Mouse (Mus musculus) liver, embryonic 14.5 days (tissue): ENCODE measurements around the gene Dmgdh. TPM values are rescaled to one million over a fixed set of nuclear protein-coding genes. Genes with fewer than 3 reads are reported as not detected.

Source experiments
- ATAC-seq: fragments of 200-750 bp; cut with Nextera tagmentation; 2 replicates; pipeline ENCODE4 v1.8.0; 2017; ENCODE audit warnings: moderate number of reproducible peaks, mild to moderate bottlenecking, moderate library complexity; ENCODE audit not compliant: insufficient read depth
- DNase-seq, 3 experiments: peaks; one replicate each; pipeline ENCODE4 v3.0.0-alpha.2; 2012 to 2013; ENCODE audit warnings: low read depth in 3 of 3, low spot score in 3 of 3
- H3K27ac ChIP-seq: fragments of 300-500 bp; sonication (generic); 2 replicates; pipeline ENCODE4 v1.5.1; 2014; ENCODE audit warnings: moderate library complexity, mild to moderate bottlenecking, control low read depth, inconsistent platforms
- H3K27me3 ChIP-seq: fragments of 300-500 bp; sonication (generic); 2 replicates; pipeline ENCODE4 v1.6.1; 2014; ENCODE audit warnings: mild to moderate bottlenecking, low read length, moderate library complexity; ENCODE audit not compliant: control insufficient read depth, insufficient read depth
- H3K36me3 ChIP-seq: fragments of 300-500 bp; sonication (generic); replicated peaks from 2 replicates; pipeline ENCODE4 v1.6.1; 2014; ENCODE audit warnings: low read depth; ENCODE audit not compliant: control insufficient read depth, insufficient read depth
- H3K4me1 ChIP-seq, 2 experiments: fragments of 200-500 bp in 1 of 2; fragments of 300-500 bp in 1 of 2; sonication (generic) in 1 of 2; replicated peaks; 2 replicates each; pipeline ENCODE4 v1.6.1; 2012 to 2014; ENCODE audit warnings: antibody characterized with exemption in 1 of 2, inconsistent platforms in 1 of 2, low read length in 1 of 2; ENCODE audit not compliant: control insufficient read depth in 2 of 2, insufficient read depth in 2 of 2
- H3K4me2 ChIP-seq: fragments of 300-500 bp; sonication (generic); 2 replicates; pipeline ENCODE4 v1.6.1; 2014; ENCODE audit warnings: low read depth, mild to moderate bottlenecking, control low read depth, moderate library complexity
- H3K4me3 ChIP-seq, 2 experiments: fragments of 200-500 bp in 1 of 2; fragments of 300-500 bp in 1 of 2; sonication (generic) in 1 of 2; 2 replicates each; pipeline ENCODE4 v1.5.1; 2012 to 2014; ENCODE audit warnings: low read depth in 2 of 2, low read length in 2 of 2, mild to moderate bottlenecking in 2 of 2, control low read depth in 1 of 2, inconsistent platforms in 1 of 2, moderate library complexity in 1 of 2; ENCODE audit not compliant: insufficient read depth in 1 of 2
- H3K9ac ChIP-seq: fragments of 300-500 bp; sonication (generic); replicated peaks from 2 replicates; pipeline ENCODE4 v1.6.1; 2014; ENCODE audit warnings: mild to moderate bottlenecking, control low read depth, moderate library complexity
- H3K9me3 ChIP-seq: fragments of 300-500 bp; sonication (generic); 2 replicates; pipeline ENCODE4 v1.6.1; 2016; ENCODE audit warnings: low read length, mixed read lengths; ENCODE audit not compliant: control insufficient read depth
- CTCF ChIP-seq: IDR thresholded peaks from 2 replicates; pipeline ENCODE4 v1.5.1; 2016; ENCODE audit warnings: antibody characterized with exemption, low read depth, control low read depth
- EP300 ChIP-seq: IDR thresholded peaks from 2 replicates; pipeline ENCODE4 v1.6.1; 2016; ENCODE audit warnings: antibody characterized with exemption, low read depth
- WGBS: fragments of 180-500 bp; shearing (Covaris S2); extraction: QIAGEN DNeasy Blood & Tissue Kit; methylation state at CpG from one replicate; pipeline ENCODE4 v1.1.7; 2014; ENCODE audit not compliant: insufficient replicate concordance; 5-methylcytosine and 5-hydroxymethylcytosine counted together
- polyA plus RNA-seq, 2 experiments: library from polyadenylated mRNA; depleted of rRNA in 1 of 2; stranded (reverse) in 1 of 2; unstranded in 1 of 2; fragments of >200 nt; fragmentation: Nextera tagmentation in 1 of 2; extraction: Ambion mirVana in 1 of 2; gene quantifications; 2 replicates each; pipeline versions ENCODE4 v1.2.1 to v1.2.3; 2012 to 2014

Gene Dmgdh
- polyA plus RNA-seq, 2 experiments: 9.7 to 12.0 TPM

DNA sequence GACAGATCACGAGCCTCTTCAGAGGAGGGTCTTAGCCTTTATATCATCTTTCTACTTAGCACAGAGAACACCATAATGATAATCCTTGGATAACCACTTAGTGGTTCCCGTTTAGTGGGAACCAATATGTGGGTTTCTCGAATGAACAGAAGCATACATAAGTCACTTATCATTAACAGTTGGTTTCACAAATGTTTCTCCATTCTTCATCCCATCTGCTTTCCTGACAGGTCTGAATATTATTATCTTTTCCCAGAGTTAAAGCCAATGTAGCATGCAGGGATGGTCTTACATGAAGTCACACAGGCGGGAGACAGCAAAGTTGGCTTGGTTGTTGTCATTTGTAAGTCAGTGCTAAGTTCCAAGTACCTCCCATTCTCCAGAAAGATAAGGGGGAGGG, 6.6 kb upstream of the Dmgdh start:
- Histone ChIP-seq H3K4me2 (no peak overlapping the region), H3K27me3 (no peaks in the 10 kb centered on the region), H3K4me1 (no peaks in the 10 kb centered on the region), H3K4me3 (no peak overlapping the region), H3K9ac (no peak overlapping the region), H3K36me3 (no peaks in the 10 kb centered on the region), H3K9me3 (no peaks in the 10 kb centered on the region), H3K27ac (no peak overlapping the region)
- TF ChIP-seq CTCF (no peak), EP300 (no peak)
- no peak for DNase-seq
- no peak for ATAC-seq
- 49% methylated on average over 4 of the region's 4 CpGs for WGBS

- Histone ChIP-seq H3K9me3 (no peaks in the 10 kb centered on the region), H3K27ac (no peak overlapping the region), H3K4me1 (no peaks in the 10 kb centered on the region), H3K27me3 (peaks cover 4% of the 10 kb centered on the region), H3K4me2 (no peak overlapping the region; the same call in 1 of the 2 replicates), H3K36me3 (no peaks in the 10 kb centered on the region), H3K4me3 (no peak overlapping the region), H3K9ac (no peak overlapping the region)
- ATAC-seq (peak; percentile 60), DNase-seq (peak in 1 of 3 experiments; percentile 20)
- WGBS: 73% methylated on average over 4 of the region's 4 CpGs
- TF ChIP-seq CTCF: no peak
- no peak; the same call in 1 of the 2 replicates for TF ChIP-seq EP300
These were observed 1.9 kb upstream of the Dmgdh start for GRCm38 (mm10) chr13:93672371-93672770.

DNA sequence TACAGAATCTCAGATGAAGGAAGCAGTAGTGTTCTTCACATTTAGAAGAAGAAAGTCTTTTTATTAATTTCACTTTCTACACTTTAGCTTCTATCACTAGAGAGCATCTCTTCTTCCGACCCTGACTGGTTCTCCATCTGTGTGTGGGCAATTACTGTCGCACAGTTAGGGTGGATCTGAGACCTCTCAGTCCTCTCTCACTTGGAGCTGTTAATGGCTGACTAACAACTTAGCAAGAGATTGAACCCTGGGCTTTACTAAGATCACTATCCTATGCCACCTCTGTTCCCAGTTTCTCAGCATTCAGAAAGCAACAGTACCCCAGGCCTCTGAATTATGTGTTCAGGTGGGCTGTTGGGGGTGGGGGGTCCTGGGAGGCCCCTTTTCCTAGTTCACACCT, 937 bp upstream of the Dmgdh start:
- Histone ChIP-seq H3K4me3 (peak overlapping the region; percentile 44 to 51), H3K9ac (no peak overlapping the region), H3K36me3 (no peaks in the 10 kb centered on the region), H3K4me2 (peak overlapping the region; percentile 47), H3K4me1 (no peaks in the 10 kb centered on the region), H3K9me3 (no peaks in the 10 kb centered on the region), H3K27me3 (peaks cover 4% of the 10 kb centered on the region), H3K27ac (no peak overlapping the region)
- ATAC-seq (no peak), DNase-seq (no peak)
- no peak for TF ChIP-seq CTCF
- no peak for TF ChIP-seq EP300
- 36% methylated on average over 2 of the region's 2 CpGs for WGBS

DNA sequence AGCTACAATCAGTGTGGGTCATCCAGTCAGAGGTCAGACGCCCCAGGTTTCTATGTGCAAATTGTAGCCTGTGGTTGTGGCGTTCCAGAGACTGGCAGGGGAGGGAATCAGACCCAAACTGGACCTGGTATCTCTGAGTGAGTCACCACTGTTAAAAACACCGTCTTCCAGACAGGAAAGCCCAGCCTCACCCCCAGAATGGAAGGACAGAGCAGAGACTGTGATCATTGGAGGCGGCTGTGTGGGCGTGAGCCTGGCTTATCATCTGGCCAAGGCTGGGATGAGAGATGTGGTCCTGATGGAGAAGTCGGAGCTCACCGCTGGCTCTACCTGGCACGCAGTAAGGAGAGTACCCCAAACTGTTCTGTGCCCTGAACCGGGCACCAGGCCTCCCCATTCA, 2.6 kb downstream of the Dmgdh start:
- H3K4me3 ChIP-seq: no peak overlapping the region
- no peak overlapping the region for H3K9ac ChIP-seq
- H3K4me2 ChIP-seq: no peak overlapping the region
- WGBS: 53% methylated on average over 9 of the region's 9 CpGs
- TF ChIP-seq CTCF (no peak), EP300 (no peak)
- H3K27me3 ChIP-seq: peaks cover 4% of the 10 kb centered on the region
- H3K4me1 ChIP-seq: no peaks in the 10 kb centered on the region
- H3K27ac ChIP-seq: no peak overlapping the region
- DNase-seq: no peak
- H3K9me3 ChIP-seq: no peaks in the 10 kb centered on the region
- no peak for ATAC-seq
- H3K36me3 ChIP-seq: no peaks in the 10 kb centered on the region

- H3K4me3 ChIP-seq: no peak overlapping the region
- H3K36me3 ChIP-seq: no peaks in the 10 kb centered on the region
- H3K27me3 ChIP-seq: no peaks in the 10 kb centered on the region
- TF ChIP-seq EP300 (no peak), CTCF (no peak)
- ATAC-seq (no peak), DNase-seq (no peak)
- H3K9me3 ChIP-seq: no peaks in the 10 kb centered on the region
- no peak overlapping the region for H3K9ac ChIP-seq
- no peaks in the 10 kb centered on the region for H3K4me1 ChIP-seq
- H3K27ac ChIP-seq: no peak overlapping the region
- no peak overlapping the region for H3K4me2 ChIP-seq
These were observed 9.1 kb downstream of the Dmgdh start for GRCm38 (mm10) chr13:93683336-93683735.
